Mouse (Mus musculus) liver, postnatal 0 days (tissue): Measurements from ENCODE around the gene Cd300c. TPM values are rescaled to one million over a fixed set of nuclear protein-coding genes. Genes with fewer than 3 reads are reported as not detected.
"Not testable (repeated sequence)": the region's sequence is repeated elsewhere in the genome, so short reads cannot be mapped to it uniquely, and the experiment has no call there.

Experiments
- ATAC-seq: fragments of 200-750 bp; cut with Nextera tagmentation; 2 replicates; pipeline ENCODE4 v1.8.0; 2017; ENCODE audit warnings: mild to moderate bottlenecking, moderate library complexity
- DNase-seq: peaks from one replicate; pipeline ENCODE4 v3.0.0-alpha.2; 2016
- H3K27ac ChIP-seq: fragments of 300-500 bp; sonication (generic); 2 replicates; pipeline ENCODE4 v1.5.1; 2014; ENCODE audit warnings: antibody characterized with exemption, moderate library complexity, mild to moderate bottlenecking, low read depth
- H3K27me3 ChIP-seq: fragments of 300-500 bp; sonication (generic); 2 replicates; pipeline ENCODE4 v1.6.1; 2014; ENCODE audit warnings: low read length, control low read depth, mixed read lengths; ENCODE audit not compliant: insufficient read depth
- H3K36me3 ChIP-seq: fragments of 300-500 bp; sonication (generic); replicated peaks from 2 replicates; pipeline ENCODE4 v1.6.1; 2014; ENCODE audit warnings: mild to moderate bottlenecking, control low read depth, low read length, moderate library complexity, mixed read lengths; ENCODE audit not compliant: insufficient read depth
- H3K4me1 ChIP-seq: fragments of 300-500 bp; sonication (generic); 2 replicates; pipeline ENCODE4 v1.6.1; 2014; ENCODE audit warnings: antibody characterized with exemption, mild to moderate bottlenecking, control low read depth; ENCODE audit not compliant: insufficient read depth
- H3K4me2 ChIP-seq: fragments of 300-500 bp; sonication (generic); 2 replicates; pipeline ENCODE4 v1.6.1; 2014; ENCODE audit warnings: low read depth, mild to moderate bottlenecking, low read length, moderate library complexity, mixed read lengths
- H3K4me3 ChIP-seq: fragments of 300-500 bp; sonication (generic); 2 replicates; pipeline ENCODE4 v1.5.1; 2014; ENCODE audit warnings: low read depth, low read length
- H3K9ac ChIP-seq: fragments of 300-500 bp; sonication (generic); replicated peaks from 2 replicates; pipeline ENCODE4 v1.6.1; 2014; ENCODE audit warnings: mild to moderate bottlenecking, moderate library complexity
- H3K9me3 ChIP-seq: fragments of 300-500 bp; sonication (generic); 2 replicates; pipeline ENCODE4 v1.6.1; 2016; ENCODE audit warnings: mild to moderate bottlenecking, control low read depth, low read length, mixed read lengths
- CTCF ChIP-seq: sonication (generic); IDR thresholded peaks from 2 replicates; pipeline ENCODE4 v1.5.1; 2016; ENCODE audit warnings: antibody characterized with exemption, low read depth
- EP300 ChIP-seq: IDR thresholded peaks from 2 replicates; pipeline ENCODE4 v1.6.1; 2016; ENCODE audit warnings: antibody characterized with exemption, low read depth, mild to moderate bottlenecking
- WGBS: fragments of 180-500 bp; shearing (Covaris S2); extraction: QIAGEN DNeasy Blood & Tissue Kit; methylation state at CpG from one replicate; pipeline ENCODE4 v1.1.7; 2014; ENCODE audit not compliant: insufficient replicate concordance; 5-methylcytosine and 5-hydroxymethylcytosine counted together
- polyA plus RNA-seq: library from polyadenylated mRNA; unstranded; fragments of >200 nt; fragmentation: Nextera tagmentation; extraction: Ambion mirVana; gene quantifications from 2 replicates; pipeline ENCODE4 v1.2.1, GENCODE M21; 2015

Cd300c gene
- polyA plus RNA-seq, 1 experiment from 2014 or later: 0.29 TPM

- Histone ChIP-seq H3K36me3 (no peaks in the 10 kb centered on the region), H3K9me3 (no peaks in the 10 kb centered on the region; the same call in 1 of the 2 replicates), H3K4me3 (no peak overlapping the region), H3K27ac (no peak overlapping the region), H3K9ac (no peak overlapping the region), H3K4me2 (no peak overlapping the region), H3K27me3 (no peaks in the 10 kb centered on the region; the same call in 1 of the 2 replicates), H3K4me1 (no peaks in the 10 kb centered on the region)
- TF ChIP-seq CTCF (peak; percentile 74), EP300 (no peak)
- 60% methylated on average over 4 of the region's 4 CpGs for WGBS
- DNase-seq (peak; percentile 63), ATAC-seq (no peak)
These were observed 45.0 kb downstream of the Cd300c start for GRCm38 (mm10) chr11:114923961-114924360.

GRCm38 (mm10) chr11:114922439-114922838 is 46.5 kb downstream of the Cd300c start:
- DNase-seq (no peak), ATAC-seq (no peak)
- H3K4me3 ChIP-seq: no peak overlapping the region
- H3K9ac ChIP-seq: no peak overlapping the region
- H3K9me3 ChIP-seq: no peaks in the 10 kb centered on the region; the same call in 1 of the 2 replicates
- no peaks in the 10 kb centered on the region for H3K4me1 ChIP-seq
- no peak overlapping the region for H3K27ac ChIP-seq
- no peaks in the 10 kb centered on the region for H3K36me3 ChIP-seq
- H3K27me3 ChIP-seq: no peaks in the 10 kb centered on the region
- H3K4me2 ChIP-seq: no peak overlapping the region
- 77% methylated on average over 4 of the region's 4 CpGs for WGBS
- TF ChIP-seq EP300 (no peak), CTCF (no peak)

DNA sequence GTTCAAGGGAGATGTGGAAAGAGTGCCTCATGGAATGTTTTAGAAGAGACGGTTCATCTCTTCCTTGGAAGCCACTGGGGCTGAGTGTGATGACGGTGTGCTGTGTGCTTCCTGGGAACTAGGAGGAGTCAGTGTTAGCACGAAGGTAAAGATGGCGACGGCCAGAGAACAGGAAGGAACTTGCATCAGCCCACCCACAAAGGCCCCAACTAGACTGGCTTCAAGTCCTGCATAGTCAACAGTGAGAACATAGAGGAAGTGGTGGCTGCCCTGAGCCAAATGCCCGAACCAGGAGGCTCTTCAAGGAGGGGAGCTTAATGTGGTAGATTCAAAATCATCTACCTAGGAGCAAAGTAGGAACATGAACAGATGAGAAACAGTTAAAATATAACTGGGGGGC is 51.8 kb downstream of the Cd300c start:
- H3K4me2 ChIP-seq: no peak overlapping the region
- TF ChIP-seq EP300 (no peak), CTCF (no peak)
- DNase-seq (peak; percentile 47), ATAC-seq (peak; percentile 49; the same call in 1 of the 2 replicates)
- no peaks in the 10 kb centered on the region; the same call in 1 of the 2 replicates for H3K9me3 ChIP-seq
- WGBS: 48% methylated on average over 6 of the region's 6 CpGs
- no peak overlapping the region for H3K9ac ChIP-seq
- peak overlapping the region; percentile 44; the same call in 1 of the 2 replicates for H3K27ac ChIP-seq
- H3K4me1 ChIP-seq: no peaks in the 10 kb centered on the region; the same call in 1 of the 2 replicates
- H3K4me3 ChIP-seq: no peak overlapping the region
- H3K36me3 ChIP-seq: no peaks in the 10 kb centered on the region
- no peaks in the 10 kb centered on the region for H3K27me3 ChIP-seq

- Histone ChIP-seq H3K36me3 (no peaks in the 10 kb centered on the region), H3K9me3 (no peaks in the 10 kb centered on the region; the same call in 1 of the 2 replicates), H3K4me2 (no peak overlapping the region), H3K4me3 (no peak overlapping the region), H3K4me1 (no peaks in the 10 kb centered on the region; the same call in 1 of the 2 replicates), H3K9ac (no peak overlapping the region), H3K27ac (peak overlapping the region; percentile 60), H3K27me3 (no peaks in the 10 kb centered on the region)
- DNase-seq: no peak
- ATAC-seq: no peak
- WGBS: 15% methylated on average over 7 of the region's 7 CpGs
- TF ChIP-seq CTCF (no peak), EP300 (no peak)
These were observed 54.0 kb downstream of the Cd300c start for GRCm38 (mm10) chr11:114914978-114915377.

DNA sequence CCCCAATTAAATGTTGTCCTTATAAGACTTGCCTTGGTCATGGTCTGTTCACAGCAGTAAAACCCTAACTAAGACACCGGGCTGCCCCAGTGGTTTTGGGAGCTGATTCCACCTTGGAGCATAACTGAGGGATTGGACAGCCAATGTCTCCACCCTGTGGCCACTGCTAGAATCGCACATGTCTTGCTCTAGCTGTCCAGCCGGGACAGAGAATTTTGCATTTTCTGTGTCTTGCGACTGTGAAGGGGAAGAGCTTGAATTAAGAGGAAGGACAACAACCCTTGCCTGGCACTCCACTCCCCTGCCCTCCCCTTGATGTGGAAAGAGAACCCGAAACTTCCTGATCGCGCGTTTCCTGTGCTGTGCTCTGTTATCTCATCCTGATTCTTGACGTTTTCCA is 56.1 kb downstream of the Cd300c start:
- Histone ChIP-seq H3K36me3 (no peaks in the 10 kb centered on the region), H3K4me3 (no peak overlapping the region), H3K9ac (no peak overlapping the region), H3K27ac (no peak overlapping the region), H3K4me2 (no peak overlapping the region), H3K9me3 (no peaks in the 10 kb centered on the region), H3K4me1 (no peaks in the 10 kb centered on the region; the same call in 1 of the 2 replicates), H3K27me3 (no peaks in the 10 kb centered on the region)
- TF ChIP-seq EP300 (no peak), CTCF (peak; percentile 88)
- DNase-seq (peak; percentile 86), ATAC-seq (peak; percentile 59)
- WGBS: 4% methylated on average over 9 of the region's 9 CpGs

- not testable (repeated sequence) for DNase-seq, H3K9me3 ChIP-seq, H3K27me3 ChIP-seq, ATAC-seq, H3K4me1 ChIP-seq, H3K9ac ChIP-seq, H3K4me2 ChIP-seq, H3K4me3 ChIP-seq, H3K36me3 ChIP-seq
- peak; percentile 52 for TF ChIP-seq CTCF
- 33% methylated on average over 3 of the region's 3 CpGs for WGBS
- 0 out of 2 replicates have a peak overlapping the region, but pooled peaks have one; percentile 48 for H3K27ac ChIP-seq
These were observed 59.4 kb downstream of the Cd300c start for GRCm38 (mm10) chr11:114909538-114909937.

DNA sequence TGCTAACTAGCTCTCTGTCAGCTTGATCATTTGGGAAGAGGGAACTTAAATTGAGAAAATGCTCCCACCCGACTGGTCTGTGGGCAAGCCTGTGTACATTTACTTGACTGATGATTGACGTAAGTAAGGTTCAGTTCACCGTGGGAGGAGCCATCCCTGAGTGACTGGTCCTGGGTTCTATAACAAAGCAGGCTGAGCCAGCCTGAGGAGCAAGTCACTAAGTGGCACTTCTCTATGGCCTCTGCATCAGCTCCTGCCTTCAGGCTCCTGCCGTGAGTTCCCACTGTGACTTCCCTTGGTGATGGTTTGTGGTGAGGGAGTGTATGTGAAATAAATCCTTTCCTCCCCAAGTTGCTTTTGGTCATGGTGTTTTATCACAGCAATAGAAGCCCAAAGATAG is 60.9 kb downstream of the Cd300c start:
- DNase-seq: no peak
- WGBS: 42% methylated on average over 4 of the region's 4 CpGs

More for the DNA sequence above, 60.9 kb downstream of the Cd300c start:
- TF ChIP-seq CTCF (no peak), EP300 (no peak)
- no peaks in the 10 kb centered on the region for H3K4me1 ChIP-seq
- H3K9ac ChIP-seq: no peak overlapping the region
- H3K4me3 ChIP-seq: no peak overlapping the region
- no peak overlapping the region for H3K4me2 ChIP-seq
- H3K36me3 ChIP-seq: no peaks in the 10 kb centered on the region
- no peaks in the 10 kb centered on the region for H3K27me3 ChIP-seq
- peak overlapping the region; percentile 48; the same call in 1 of the 2 replicates for H3K27ac ChIP-seq
- ATAC-seq: peak; percentile 44
- no peaks in the 10 kb centered on the region for H3K9me3 ChIP-seq
